In genomic region chr17:73710042-73710911, GRCm38 (mm10) we compare ENCODE assay signal across 8 mouse cellular contexts. TPM values are rescaled to one million over a fixed set of nuclear protein-coding genes. Genes with fewer than 3 reads are reported as not detected.
DNase-seq lines count a peak whose midpoint lies in the region; ATAC-seq lines count a peak whose summit lies in the region.

Galnt14 (minus strand) TSS chr17:73710453.

- DNase-seq in Muller cell, postnatal 12 days (ENCODE audit: inconsistent ontology term): peak; percentile 81
- peak; percentile 22 for DNase-seq in cerebellum, adult 11 months
- DNase-seq in hindbrain, embryonic 11.5 days (ENCODE audit: low spot score): peak; percentile 78
- DNase-seq in layer of hippocampus, postnatal 10 days (ENCODE audit: low spot score in 2 of 2): peak; percentile 85 to 88
- DNase-seq in right cerebral cortex, postnatal 25 days: peak; percentile 75

- H3K9me3 ChIP-seq in forebrain, embryonic 16.5 days (ENCODE audit: control insufficient read depth, low read length): no peaks in the 10 kb centered on the region
- no peaks in the 10 kb centered on the region for H3K9me3 ChIP-seq in hindbrain, embryonic 11.5 days (ENCODE audit: control insufficient read depth, low read length)

- H3K27ac ChIP-seq in forebrain, embryonic 16.5 days (ENCODE audit: low read length): peak within 1 kb of the TSS; percentile 60
- H3K27ac ChIP-seq in hindbrain, embryonic 11.5 days (ENCODE audit: low read depth, low read length): no peak within 1 kb of the TSS

- peaks cover 39% of the 10 kb centered on the region for H3K4me1 ChIP-seq in forebrain, embryonic 16.5 days (replicated peaks; ENCODE audit: control insufficient read depth, insufficient read depth, low read length)
- H3K4me1 ChIP-seq in hindbrain, embryonic 11.5 days (replicated peaks; ENCODE audit: control insufficient read depth, insufficient read depth, low read length): no peaks in the 10 kb centered on the region; the same call in 1 of the 2 replicates

- no peaks in the 10 kb centered on the region for H3K36me3 ChIP-seq in forebrain, embryonic 16.5 days (ENCODE audit: control insufficient read depth, insufficient read depth)
- no peaks in the 10 kb centered on the region for H3K36me3 ChIP-seq in hindbrain, embryonic 11.5 days (ENCODE audit: control insufficient read depth, insufficient read depth, low read length)

- peak within 1 kb of the TSS; percentile 92 for H3K4me2 ChIP-seq in forebrain, embryonic 16.5 days (ENCODE audit: low read length)
- H3K4me2 ChIP-seq in hindbrain, embryonic 11.5 days (replicated peaks; ENCODE audit: low read depth, low read length): peak within 1 kb of the TSS; percentile 94

- H3K4me3 ChIP-seq in forebrain, embryonic 16.5 days (replicated peaks; ENCODE audit: low read length): peak within 1 kb of the TSS; percentile 65
- H3K4me3 ChIP-seq in hindbrain, embryonic 11.5 days (ENCODE audit: low read depth, low read length): peak within 1 kb of the TSS; percentile 49

- WGBS in forebrain, embryonic 16.5 days: 1% methylated on average over 75 of the region's 75 CpGs
- WGBS in hindbrain, embryonic 11.5 days: under 1% methylated on average over 66 of the region's 75 CpGs

- H3K9ac ChIP-seq in forebrain, embryonic 16.5 days (replicated peaks; ENCODE audit: low read depth, low read length): peak within 1 kb of the TSS; percentile 83
- H3K9ac ChIP-seq in hindbrain, embryonic 11.5 days (ENCODE audit: low read depth, low read length): peak within 1 kb of the TSS; percentile 65

- peak; percentile 78 for ATAC-seq in forebrain, embryonic 16.5 days
- ATAC-seq in hindbrain, embryonic 11.5 days (ENCODE audit: low FRiP score): peak; percentile 82
- ATAC-seq in megakaryocyte, adult 5-6 weeks (ENCODE audit: poor library complexity, severe bottlenecking): peak; percentile 61; the same call in 1 of the 2 replicates
- no peak for ATAC-seq in erythroblast, adult 5-6 weeks (replicated peaks; ENCODE audit: low FRiP score, poor library complexity, severe bottlenecking)

- peaks cover 14% of the 10 kb centered on the region; the same call in 1 of the 2 replicates for H3K27me3 ChIP-seq in forebrain, embryonic 16.5 days (replicated peaks; ENCODE audit: control insufficient read depth, insufficient read depth, low read length)
- peaks cover 15% of the 10 kb centered on the region for H3K27me3 ChIP-seq in hindbrain, embryonic 11.5 days (ENCODE audit: control insufficient read depth, insufficient read depth, low read length)

RNA-seq across cellular contexts. Expression of gene Galnt14, which starts in this region (rescaled TPM):
- polyA plus RNA-seq in forebrain, embryonic 16.5 days (2015; fragmentation: Nextera tagmentation; extraction: Ambion mirVana): 8.7 and 12.3 TPM in 2 replicates
- 5.1 TPM in 2 replicates for polyA plus RNA-seq in hindbrain, embryonic 11.5 days (2014; fragmentation: Nextera tagmentation; extraction: Ambion mirVana)
- 10 to 100 TPM; 26.3 to 26.9 TPM for total RNA-seq in layer of hippocampus, postnatal 10 days (2021)
- total RNA-seq in megakaryocyte, adult 5-6 weeks (2015): not detected in 2 replicates
- total RNA-seq in megakaryocyte, adult 5-6 weeks (2017): not detected in 2 replicates
- not detected in 2 replicates for total RNA-seq in erythroblast, adult 5-6 weeks (2015; ENCODE audit: low replicate concordance)
- total RNA-seq in erythroblast, adult 5-6 weeks (2017; ENCODE audit: low replicate concordance): not detected in 2 replicates

Comparison
In these comparisons a context has a peak if more than half of its experiments do, and no peak if none do; other contexts are left out.
1. RNA of gene Galnt14 (total RNA-seq): 26.3 to 26.9 TPM in layer of hippocampus, postnatal 10 days; not detected in megakaryocyte, adult 5-6 weeks and not detected in erythroblast, adult 5-6 weeks; every median in the first group is over 10 times any median in the second.
2. Peak in ATAC-seq in megakaryocyte, adult 5-6 weeks; RNA of the gene not detected or under 1 TPM.
3. DNase-seq: peak in every context shown above with its lines; median percentile 86 in layer of hippocampus, postnatal 10 days; 81 in Muller cell, postnatal 12 days; 78 in hindbrain, embryonic 11.5 days; 75 in right cerebral cortex, postnatal 25 days; 22 in cerebellum, adult 11 months.